Mouse (Mus musculus) granulocyte monocyte progenitor cell, adult 5-6 weeks (primary cell): Measurements from ENCODE around the gene Sart1. TPM values are rescaled to one million over a fixed set of nuclear protein-coding genes. Genes with fewer than 3 reads are reported as not detected.

Source experiments
- ATAC-seq: replicated peaks from 2 replicates; pipeline ENCODE4 v1.8.0; 2016; ENCODE audit warnings: mild to moderate bottlenecking, moderate TSS enrichment, inconsistent platforms; ENCODE audit not compliant: poor library complexity, severe bottlenecking
- total RNA-seq, 2 experiments: library from RNA; stranded (forward) in 1 of 2; stranded (reverse) in 1 of 2; fragments of 200-712, 200-1000 nt in 1 of 2; fragments of >200 nt in 1 of 2; fragmentation: Nextera tagmentation in 1 of 2; gene quantifications; 2 replicates each; pipeline ENCODE4 v1.2.3; 2014 to 2017

Sart1 gene
- 86.2 and 138 TPM in 2 replicates for total RNA-seq (2014; fragmentation: Nextera tagmentation)
- total RNA-seq (2017): 63.2 and 78.7 TPM in 2 replicates

DNA sequence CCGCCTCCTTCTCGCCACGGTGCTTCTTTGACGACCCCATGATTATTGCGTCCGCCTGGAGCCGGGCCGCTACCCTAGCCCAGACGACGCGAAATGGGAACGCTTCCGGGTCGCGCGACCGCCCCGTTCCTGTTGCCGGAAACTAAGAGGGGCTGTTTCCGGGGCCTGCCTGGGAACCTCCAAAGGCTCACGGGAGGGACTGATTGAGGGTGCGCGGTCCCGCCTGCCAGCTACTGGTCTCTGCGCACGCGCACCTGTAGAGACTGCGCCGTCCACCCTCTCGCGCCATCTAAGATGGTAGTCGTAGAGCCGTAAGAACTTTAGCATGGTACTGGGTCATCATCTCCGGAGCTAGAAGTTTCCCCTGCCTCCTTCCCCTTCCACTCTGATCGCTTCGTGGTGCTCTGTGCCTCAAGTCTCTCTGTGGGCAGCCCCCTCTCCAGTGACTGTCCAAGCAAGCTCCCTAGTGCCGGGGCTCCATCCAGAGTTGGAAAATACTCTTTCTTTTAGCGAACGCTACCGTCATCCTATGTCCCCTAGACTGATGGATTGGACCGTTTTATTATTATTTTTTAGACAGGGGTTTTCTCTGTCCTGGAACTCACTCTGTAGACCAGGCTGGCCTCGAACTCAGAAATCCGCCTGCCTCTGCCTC is at the start of gene Sart1:
Gene Sart1 (minus strand): TSS at position 116 of the 655 bp plus-strand sequence.
- ATAC-seq: peak; percentile 93

DNA sequence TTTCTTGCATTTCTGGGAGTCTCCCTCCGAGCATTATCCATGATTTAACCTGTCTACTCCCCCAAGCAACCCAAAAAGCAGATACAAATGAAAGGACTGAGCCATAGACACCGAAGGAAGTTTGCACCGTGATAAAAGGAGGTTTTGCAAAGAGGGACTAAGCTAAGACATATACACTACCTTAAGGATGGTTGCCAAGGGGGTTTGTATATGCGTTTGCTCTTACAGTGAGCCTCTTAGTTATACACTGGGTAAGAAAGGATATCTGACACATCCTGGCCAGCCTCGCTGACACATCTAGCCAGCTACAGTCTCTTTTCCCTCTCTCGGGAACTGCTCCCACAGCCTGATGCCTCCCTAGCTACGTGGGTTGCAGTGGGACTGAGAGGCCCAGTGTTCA is 45.4 kb upstream of the Sart1 start:
- ATAC-seq: no peak

DNA sequence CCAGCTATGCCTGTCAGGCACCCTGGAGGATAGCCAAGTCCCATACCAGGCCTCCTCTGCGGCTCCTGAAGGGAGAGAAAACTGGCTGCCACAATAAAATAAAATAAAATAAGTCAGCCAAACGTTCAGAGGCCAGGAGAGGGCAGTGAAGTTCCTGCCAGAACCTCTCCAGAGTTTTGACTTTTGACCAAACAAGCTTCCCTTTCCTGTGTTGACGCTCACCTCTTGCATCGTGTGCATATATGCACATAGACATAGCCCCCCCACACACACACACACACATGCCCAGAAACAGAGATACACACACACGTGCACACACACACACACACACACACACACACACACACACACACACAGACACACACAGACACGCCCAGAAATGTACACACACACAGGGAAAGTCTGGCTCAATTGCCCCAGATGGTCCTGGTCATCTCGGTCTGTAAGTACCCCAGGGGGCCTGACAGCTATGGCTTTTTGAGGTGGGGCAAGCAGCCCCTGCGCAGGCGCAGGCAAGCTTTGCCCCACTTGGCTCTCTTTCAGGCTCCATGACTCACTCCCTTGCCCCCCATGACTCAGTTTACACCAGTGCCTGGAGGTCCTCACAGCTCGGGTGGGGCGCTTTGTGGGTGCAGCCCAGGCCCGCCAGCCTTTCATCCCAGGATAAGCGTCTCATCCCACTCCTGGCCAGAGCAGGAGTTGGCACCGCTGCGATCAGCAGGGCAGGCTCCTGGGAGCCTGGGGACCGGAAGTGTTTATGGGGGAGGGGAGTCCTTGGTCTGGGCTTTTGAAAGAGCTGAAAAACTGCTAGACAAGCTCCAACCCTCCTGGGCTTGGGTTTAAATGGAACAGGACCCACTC is 44.7 kb upstream of the Sart1 start:
- peak; percentile 66 for ATAC-seq

DNA sequence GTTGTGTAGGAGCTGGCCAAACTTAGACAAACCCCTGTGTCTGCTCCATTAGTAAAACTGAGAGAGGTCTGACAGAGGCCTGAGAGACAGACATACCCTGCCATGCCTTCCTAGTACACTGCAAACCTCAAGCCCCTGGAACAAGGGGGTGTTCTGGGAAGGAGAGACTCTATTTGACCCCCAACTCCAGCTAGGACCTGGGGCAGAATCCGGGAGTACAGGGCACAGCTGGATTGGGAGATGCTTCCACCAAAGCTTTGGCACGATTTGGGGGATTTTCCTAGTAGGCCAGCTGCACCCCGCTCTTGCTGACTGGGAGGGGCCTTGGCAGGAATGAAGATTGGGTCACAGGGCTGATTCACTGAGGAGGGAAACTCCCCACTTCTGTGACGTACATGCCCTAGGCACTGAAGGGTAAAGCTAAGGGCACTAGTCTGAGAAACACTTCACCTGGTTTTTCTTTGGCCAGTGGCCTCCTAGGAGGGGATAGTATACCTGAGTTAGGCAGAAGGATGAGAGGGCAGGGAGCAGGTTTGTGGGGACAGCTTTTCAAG is 43.5 kb upstream of the Sart1 start:
- ATAC-seq: no peak

DNA sequence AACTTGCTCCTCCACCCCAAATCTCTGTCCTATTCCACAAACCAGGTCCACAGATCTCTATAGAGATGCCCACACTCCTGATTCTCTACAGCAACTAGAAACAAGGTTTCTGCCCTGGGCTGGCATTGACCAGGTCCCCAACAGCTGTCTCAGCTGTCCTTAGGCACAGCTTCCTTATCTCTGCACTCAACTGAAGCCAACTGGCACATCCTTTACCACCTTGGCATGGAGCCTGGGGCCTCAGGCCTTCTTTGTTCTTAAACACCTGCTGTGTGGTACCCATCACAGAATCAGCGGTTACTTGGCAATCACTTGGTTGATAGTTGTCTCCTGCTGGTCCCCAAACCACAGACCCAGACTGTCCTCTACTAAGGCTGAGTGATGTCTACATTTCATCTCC is 41.9 kb upstream of the Sart1 start:
- ATAC-seq: no peak

DNA sequence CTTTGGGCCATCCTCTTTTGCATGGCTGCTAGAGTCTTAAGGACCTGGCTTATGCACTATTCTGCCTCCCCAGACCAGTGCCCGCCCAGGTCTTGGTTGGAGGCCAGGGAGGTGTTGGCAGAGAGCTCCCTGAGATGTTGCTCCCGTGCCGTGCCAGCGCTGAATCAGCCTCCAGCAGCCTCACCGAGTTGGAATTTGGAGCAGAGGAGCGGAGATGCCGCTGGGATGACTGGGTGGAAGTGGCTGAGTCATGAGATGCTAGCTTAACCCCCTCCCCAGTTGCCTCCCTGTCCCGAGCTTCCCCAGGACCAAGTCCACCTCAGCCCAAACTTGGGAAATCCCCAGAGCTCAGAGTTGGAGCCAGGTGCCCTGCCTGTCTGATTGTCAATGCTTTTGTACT is 41.3 kb upstream of the Sart1 start:
- no peak for ATAC-seq

DNA sequence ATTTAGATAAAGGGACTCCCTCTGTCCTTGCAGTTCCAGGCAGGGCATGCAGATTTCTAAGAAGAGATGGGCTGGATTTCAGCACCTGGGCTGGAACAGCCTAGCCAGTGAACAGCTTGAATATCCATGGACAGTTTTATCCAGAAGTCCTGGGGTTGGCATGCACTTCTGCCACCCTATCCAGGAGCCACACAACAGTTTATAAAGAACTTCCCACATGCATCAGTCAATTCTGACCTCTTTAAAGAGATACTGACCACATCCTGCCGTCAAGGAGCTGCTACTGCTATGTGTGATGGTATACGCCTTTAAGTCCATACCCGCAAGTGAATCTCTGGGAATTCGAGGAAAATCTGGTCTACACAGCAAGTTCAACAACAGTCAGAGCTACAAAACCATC is 40.7 kb upstream of the Sart1 start:
- no peak for ATAC-seq

DNA sequence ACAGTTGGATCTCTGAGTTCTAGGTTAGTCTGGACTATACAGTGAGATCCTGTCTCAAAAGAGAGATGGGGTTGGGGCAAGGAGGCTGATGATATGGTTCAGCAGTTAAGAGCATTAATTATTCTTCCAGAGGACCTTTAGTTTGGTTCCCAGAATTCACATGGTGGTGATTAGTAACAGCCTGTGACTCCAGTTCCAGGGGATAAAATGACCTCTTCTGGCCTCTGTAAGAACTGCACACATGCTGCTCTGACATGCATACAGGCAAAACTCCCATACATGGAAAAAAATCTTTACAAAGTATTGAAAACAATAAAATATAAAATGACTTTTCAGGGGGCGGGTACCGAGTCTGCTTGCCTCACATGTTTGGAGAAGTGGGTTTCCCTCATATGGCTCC is 39.6 kb upstream of the Sart1 start:
- no peak for ATAC-seq

DNA sequence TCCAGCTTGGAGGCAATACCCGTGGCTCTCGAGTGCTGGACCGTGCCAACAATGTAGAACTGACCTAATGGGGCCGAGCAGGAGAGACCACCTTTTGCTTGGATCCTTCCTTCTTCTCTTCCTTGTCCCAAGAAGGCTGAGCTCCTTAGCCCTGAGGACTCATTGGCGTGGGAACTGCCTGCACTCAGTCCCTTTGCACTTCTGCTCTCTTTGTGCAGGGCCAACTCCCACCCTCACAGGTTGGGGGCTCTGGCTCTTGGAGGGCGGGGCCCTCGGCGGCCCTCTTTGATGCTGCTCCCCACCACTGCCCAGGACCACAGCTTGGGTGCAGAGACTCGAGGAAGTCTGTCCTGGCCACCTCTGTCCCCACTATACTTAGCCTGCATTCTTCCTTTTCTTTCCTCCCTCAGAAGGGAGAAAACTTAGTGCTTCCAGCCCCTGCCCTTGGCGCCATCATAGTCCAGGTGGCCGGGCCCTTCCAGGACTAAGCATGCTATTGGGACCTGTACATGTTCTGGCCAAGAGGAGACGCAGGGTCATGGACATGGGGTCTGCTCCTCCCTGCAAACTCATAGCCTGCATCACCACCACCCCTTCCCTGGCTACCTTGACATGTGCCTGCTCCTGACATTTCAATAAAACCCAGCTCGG is 38.3 kb upstream of the Sart1 start:
- no peak for ATAC-seq

DNA sequence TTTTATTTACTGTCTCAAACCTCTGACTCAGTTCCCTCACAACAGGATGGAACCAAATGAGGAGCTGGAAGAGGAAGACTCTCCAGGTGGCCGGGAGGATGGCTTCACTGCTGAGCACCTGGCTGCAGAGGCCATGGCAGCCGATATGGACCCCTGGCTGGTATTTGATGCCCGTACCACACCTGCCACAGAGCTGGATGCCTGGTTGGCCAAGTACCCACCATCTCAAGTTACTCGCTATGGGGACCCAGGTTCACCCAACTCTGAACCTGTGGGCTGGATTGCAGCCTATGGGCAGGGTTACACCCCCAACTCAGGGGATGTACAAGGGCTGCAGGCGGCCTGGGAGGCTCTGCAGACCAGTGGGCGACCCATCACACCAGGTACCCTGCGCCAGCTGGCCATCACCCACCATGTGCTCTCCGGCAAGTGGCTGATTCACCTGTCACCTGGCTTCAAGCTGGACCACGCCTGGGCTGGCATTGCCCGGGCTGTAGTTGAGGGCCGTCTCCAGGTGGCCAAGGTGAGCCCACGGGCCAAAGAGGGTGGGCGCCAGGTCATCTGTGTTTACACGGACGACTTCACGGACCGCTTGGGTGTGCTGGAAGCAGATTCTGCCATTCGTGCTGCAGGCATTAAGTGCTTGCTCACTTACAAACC is 37.5 kb upstream of the Sart1 start:
- ATAC-seq: no peak

DNA sequence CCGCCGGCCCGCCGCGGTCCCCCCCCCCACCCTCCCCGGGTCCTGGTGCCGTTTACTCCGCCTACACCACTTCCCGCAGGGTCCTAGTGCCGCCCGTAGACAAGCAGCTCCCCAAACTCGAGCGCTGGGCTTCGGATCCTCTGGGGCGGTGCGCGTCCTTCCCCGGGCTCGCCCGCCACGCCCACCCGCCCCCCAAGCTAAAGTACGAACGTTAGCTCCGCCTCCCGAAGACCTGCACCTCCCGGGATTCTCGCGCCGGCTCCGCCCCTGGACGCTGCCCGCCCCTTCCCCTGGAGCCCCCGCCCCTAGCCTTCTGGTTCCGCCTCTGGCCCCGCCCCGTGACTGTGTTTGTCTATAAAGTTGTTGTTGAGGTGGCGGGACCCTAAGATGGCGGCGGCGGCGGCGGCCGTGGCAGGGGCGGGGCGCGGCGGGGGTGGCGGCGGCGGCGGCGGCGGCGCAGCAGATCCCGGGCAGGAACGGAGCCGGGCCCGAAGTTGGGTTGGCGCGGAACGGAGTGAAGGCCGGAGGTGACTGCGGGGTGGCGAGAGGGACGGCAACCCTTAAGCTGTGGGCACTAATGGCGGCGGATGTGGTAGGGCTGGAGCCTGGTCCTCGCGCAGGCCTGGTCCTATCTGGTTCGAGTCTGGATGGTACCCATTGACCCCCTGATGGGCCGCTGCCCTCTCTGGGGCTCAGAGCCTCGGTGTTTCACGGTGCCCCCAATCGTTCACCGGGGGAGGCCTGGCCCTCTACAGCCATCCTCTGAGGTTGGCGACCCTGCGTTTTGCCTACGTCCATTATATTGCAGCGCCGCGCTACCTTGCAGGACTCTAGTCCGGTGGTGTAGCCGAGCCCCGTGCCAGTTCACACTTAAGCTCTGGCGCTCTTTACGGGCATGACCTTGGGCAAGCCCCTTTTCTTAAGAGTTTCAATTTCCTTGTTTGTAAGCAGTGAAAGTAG is 36.6 kb upstream of the Sart1 start, which contains the start of the genes Drap1 and AI837181:
Gene Drap1 (minus strand): TSS at position 198 of the 960 bp plus-strand sequence.
Gene AI837181 (plus strand): TSS at position 363 of the 960 bp plus-strand sequence.
- peak; percentile 84 for ATAC-seq

DNA sequence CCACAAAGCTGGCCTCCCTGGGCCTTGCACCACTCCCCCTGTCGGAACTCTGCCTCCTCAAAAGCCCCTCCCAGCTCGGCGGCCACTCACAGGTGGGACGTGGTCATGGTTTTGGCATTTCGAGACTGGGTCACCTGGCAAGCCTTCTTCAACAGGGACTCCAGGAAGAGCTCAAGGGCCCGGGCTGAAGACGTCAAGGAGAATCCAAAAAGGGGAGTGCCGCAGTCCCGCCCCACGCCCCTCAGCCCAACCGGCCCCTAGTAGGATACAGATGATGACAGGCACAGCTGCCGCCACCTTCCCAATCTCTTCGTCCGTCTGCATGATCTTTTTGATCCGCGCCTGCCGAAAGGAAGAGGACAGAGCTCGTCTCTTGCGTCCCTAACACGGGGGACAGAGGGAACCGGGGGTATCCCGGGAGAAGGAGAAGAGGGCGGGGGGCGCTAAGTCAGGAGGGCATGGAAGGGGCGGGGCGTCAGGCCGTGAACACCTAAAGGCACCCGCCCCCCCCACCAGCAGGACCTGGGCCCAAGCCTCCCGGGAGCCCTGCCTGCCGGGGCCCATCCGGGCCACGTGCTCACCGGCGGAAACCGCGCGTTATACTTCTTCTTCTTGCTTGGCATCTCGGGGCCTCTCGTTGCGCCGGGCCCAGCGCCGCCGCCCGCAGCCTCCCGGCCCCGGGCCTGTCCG is 35.7 kb upstream of the Sart1 start:
- ATAC-seq: peak; percentile 36

DNA sequence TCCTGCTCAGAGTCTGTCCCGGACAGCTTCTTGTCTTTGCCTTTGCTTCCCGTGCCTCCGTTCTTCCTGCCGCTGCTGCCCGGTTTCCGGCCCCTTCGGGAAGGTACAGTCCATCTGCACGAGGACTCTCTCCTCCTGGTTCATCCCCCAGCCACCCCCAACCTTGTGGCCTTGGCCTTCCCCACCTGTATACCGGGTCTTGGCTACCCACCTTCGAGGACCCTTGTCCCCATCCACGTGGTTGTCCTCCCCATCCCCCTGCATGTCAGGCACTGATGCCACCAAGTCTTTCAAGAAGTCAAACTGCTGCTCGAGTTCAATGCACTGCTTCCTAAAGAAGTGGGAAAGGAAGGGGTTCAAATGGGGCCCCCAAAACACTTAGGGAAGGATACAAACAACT is 35.1 kb upstream of the Sart1 start:
- ATAC-seq: no peak

DNA sequence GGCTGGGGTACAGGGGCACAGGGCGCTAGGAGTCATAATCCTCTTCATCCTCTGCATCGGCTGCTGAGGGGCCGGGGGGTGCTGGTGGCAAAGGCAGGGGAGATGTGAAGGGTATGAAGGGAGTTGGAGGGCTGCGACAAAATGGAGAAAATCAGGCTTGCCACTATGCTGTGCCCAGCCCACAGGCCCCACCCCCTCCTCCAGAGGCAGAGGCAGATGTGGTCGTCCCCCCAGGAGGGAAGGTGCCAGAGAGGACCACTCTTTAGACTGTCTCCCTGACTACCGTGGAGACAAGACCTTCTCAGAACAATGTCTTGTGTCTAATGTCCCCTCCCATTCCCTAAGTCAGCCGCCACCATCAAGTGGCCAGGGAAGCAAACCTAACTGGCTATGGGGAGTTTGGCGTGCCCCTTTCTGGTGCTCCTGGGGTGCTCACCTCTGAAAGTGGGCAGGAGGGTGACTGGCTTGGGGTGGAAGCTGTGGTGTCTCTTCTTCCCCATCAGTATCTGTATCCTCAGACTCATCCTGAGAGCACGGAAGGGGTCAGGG is 34.5 kb upstream of the Sart1 start:
- ATAC-seq: no peak

DNA sequence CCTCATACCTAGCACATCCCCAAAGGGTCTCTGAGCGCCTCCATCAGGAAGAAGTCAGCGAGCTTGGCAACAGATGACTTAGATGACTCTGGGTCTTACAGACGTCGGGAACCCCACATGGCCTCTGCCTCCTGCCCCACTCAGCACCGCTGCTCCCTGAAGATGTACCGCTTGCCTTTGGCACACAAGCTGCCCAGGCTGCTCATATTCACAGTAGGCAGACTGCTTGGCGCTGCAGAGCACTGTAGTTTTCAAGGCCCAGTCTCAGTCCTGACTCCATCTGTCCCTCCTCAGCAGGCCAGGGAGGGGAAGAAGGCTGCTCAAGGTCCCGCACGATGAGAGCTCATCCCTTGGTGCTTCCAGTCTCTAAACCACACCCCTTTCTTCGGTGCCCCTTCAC is 33.8 kb upstream of the Sart1 start:
- no peak for ATAC-seq

DNA sequence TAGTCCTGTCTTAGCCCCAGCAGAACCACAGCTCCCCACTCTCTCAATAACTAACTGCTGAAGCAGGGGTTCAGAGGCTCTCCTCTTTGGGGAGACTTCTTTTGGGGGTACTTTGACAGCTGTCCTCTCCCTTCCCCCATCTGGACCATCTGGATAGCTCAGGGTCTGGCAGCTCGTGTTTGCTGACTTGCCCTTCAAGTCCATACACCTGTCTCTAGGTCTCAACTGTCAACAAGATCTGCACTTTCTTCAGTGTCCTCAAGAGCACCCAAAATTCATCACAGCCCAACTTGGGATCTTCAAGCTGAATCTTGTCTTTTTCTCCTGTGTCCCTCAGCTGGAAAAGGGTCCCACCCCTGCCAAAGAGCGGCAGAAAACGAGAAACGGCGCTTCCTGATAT is 33.3 kb upstream of the Sart1 start:
- no peak for ATAC-seq

DNA sequence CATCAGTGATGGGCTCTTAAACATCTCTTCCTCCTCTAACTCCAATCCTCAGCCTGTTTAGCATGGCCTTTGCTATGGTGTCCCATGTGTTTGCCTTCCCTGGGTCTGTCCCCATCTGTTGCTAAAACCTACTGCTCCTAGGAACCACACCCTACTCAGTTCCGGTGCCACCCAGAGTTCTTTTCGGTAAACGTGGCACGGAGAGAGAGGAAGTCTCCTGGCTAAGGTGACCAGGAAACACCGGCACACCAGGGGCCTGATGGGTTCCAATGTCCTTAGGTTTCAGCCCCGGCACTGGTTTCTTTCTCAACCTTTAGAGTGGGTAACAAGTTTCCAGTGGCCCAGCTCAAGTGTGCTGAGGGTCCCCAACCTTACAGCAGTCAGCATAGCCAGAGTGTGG is 32.1 kb upstream of the Sart1 start:
- ATAC-seq: no peak

DNA sequence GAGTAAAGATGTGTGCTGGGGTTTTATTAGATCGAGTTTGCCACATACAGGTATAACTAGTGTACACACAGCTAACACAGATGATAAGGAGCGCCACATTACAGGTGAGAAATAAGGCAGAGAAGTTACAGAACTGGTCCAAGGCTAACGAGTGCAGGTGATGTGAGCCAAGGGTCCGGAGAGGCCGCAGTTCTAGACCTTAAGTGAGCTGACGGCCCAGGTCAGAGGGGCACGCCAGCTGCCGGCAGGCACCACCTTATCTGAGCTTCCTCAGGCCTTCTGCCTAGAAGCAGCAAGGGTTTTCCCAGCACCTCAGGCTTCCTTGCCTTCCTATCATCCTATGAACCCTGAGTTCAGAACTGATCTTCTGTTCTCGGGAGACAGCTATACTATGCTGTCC is 31.1 kb upstream of the Sart1 start:
- no peak for ATAC-seq
